Mouse (Mus musculus): ENCODE measurements at regions not wholly inside any gene's neighbourhood (a gene's known extent, or its start where the extent isn't known, plus 50 kb on each side); places are given as distances from the start of the nearest gene placed in this dataset.

GRCm38 (mm10) chr5:102295564-102295963 lies 185.6 kb upstream of the Arhgap24 start:
- TF ChIP-seq POLR2A (IDR thresholded peaks at IDR 0.05; ENCODE audit: control insufficient read depth, low read depth, low read length): no peak
- no peak for TF ChIP-seq CTCF (IDR thresholded peaks at IDR 0.05; ENCODE audit: control insufficient read depth, insufficient read depth, insufficient replicate concordance, low read depth, low read length)

Data from testis, adult 2 months (tissue).